Mouse (Mus musculus): ENCODE measurements at regions not wholly inside any gene's neighbourhood (a gene's known extent, or its start where the extent isn't known, plus 50 kb on each side); places are given as distances from the start of the nearest gene placed in this dataset.

DNA sequence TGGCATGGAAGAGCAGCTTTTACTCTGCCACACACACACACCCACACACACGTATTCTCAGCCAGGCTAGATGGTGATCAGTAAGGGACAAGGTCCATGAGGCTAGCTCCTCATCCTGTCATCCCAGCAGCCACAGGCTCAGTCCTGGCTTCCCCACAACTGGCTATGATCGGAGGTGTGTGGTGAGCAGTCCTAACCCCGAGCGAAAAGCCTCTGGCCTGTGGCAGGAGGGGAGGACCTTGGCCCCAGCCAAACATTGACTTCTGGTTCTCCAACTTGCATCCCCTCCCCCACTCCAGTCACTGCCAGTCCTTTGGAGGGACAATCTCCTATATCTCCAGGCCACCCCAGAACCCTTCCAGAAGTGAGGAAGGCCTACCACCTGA is 65.2 kb upstream of the Ttc34 start:
- no peaks in the 10 kb centered on the region for H3K9me3 ChIP-seq (replicated peaks; ENCODE audit: insufficient read depth, low read length)
- no peaks in the 10 kb centered on the region for H3K79me2 ChIP-seq (ENCODE audit: control insufficient read depth, insufficient read depth, low read length, poor library complexity)
- no peaks in the 10 kb centered on the region for H3K27me3 ChIP-seq (ENCODE audit: control insufficient read depth in 1 of 2, insufficient read depth in 2 of 2, low read length in 2 of 2)
- no peak overlapping the region for H3K4me3 ChIP-seq (ENCODE audit: control insufficient read depth in 1 of 2, insufficient read depth in 1 of 2, low read depth in 2 of 2, low read length in 2 of 2)
- no peaks in the 10 kb centered on the region for H3K36me3 ChIP-seq (ENCODE audit: control insufficient read depth in 1 of 2, insufficient read depth in 2 of 2, low read length in 2 of 2)
- no peaks in the 10 kb centered on the region for H3K4me1 ChIP-seq (ENCODE audit: control insufficient read depth in 1 of 2, insufficient read depth in 2 of 2, low read length in 2 of 2)
- DNase-seq (ENCODE audit: low read depth, low spot score), result no peak
- no peak for TF ChIP-seq MAX (IDR thresholded peaks at IDR 0.05; ENCODE audit: low read length)
- TF ChIP-seq MXI1 (IDR thresholded peaks at IDR 0.05; ENCODE audit: low read depth, low read length), result no peak
- no peak for TF ChIP-seq MAZ (IDR thresholded peaks at IDR 0.05; ENCODE audit: low read depth, low read length)
- no peak for TF ChIP-seq MYC (IDR thresholded peaks at IDR 0.05; ENCODE audit: low read depth, low read length)
- H3K9ac ChIP-seq (ENCODE audit: control insufficient read depth, low read depth, low read length, poor library complexity, severe bottlenecking), result no peak overlapping the region
- no peak overlapping the region for H3K27ac ChIP-seq (ENCODE audit: control insufficient read depth, low read depth, low read length)

- Histone ChIP-seq H3K4me3 (ENCODE audit: control insufficient read depth in 1 of 2, insufficient read depth in 1 of 2, low read depth in 2 of 2, low read length in 2 of 2) (no peak overlapping the region), H3K27me3 (ENCODE audit: control insufficient read depth in 1 of 2, insufficient read depth in 2 of 2, low read length in 2 of 2) (no peaks in the 10 kb centered on the region), H3K9me3 (replicated peaks; ENCODE audit: insufficient read depth, low read length) (no peaks in the 10 kb centered on the region)
These were observed 63.4 kb upstream of the Ttc34 start for GRCm38 (mm10) chr4:154773830-154774229.

GRCm38 (mm10) chr4:154774332-154774731 is 62.9 kb upstream of the Ttc34 start:
- H3K27ac ChIP-seq (ENCODE audit: control insufficient read depth, low read depth, low read length), result no peak overlapping the region
- H3K9me3 ChIP-seq (replicated peaks; ENCODE audit: insufficient read depth, low read length), result no peaks in the 10 kb centered on the region
- H3K79me2 ChIP-seq (ENCODE audit: control insufficient read depth, insufficient read depth, low read length, poor library complexity), result no peaks in the 10 kb centered on the region
- no peaks in the 10 kb centered on the region for H3K27me3 ChIP-seq (ENCODE audit: control insufficient read depth in 1 of 2, insufficient read depth in 2 of 2, low read length in 2 of 2)
- H3K4me3 ChIP-seq (ENCODE audit: control insufficient read depth in 1 of 2, insufficient read depth in 1 of 2, low read depth in 2 of 2, low read length in 2 of 2), result no peak overlapping the region
- no peaks in the 10 kb centered on the region for H3K4me1 ChIP-seq (ENCODE audit: control insufficient read depth in 1 of 2, insufficient read depth in 2 of 2, low read length in 2 of 2)
- H3K36me3 ChIP-seq (ENCODE audit: control insufficient read depth in 1 of 2, insufficient read depth in 2 of 2, low read length in 2 of 2), result no peaks in the 10 kb centered on the region
- no peak for TF ChIP-seq SIN3A (IDR thresholded peaks at IDR 0.05; ENCODE audit: low read length)
- no peak for TF ChIP-seq ZC3H11A (IDR thresholded peaks at IDR 0.05; ENCODE audit: low read depth, low read length)
- TF ChIP-seq MXI1 (IDR thresholded peaks at IDR 0.05; ENCODE audit: low read depth, low read length), result no peak
- TF ChIP-seq MYC (IDR thresholded peaks at IDR 0.05; ENCODE audit: low read depth, low read length), result no peak
- no peak overlapping the region for H3K9ac ChIP-seq (ENCODE audit: control insufficient read depth, low read depth, low read length, poor library complexity, severe bottlenecking)
- DNase-seq (ENCODE audit: low read depth, low spot score), result no peak

More at GRCm38 (mm10) chr4:154773830-154774229, 63.4 kb upstream of the Ttc34 start:
- no peak for DNase-seq (ENCODE audit: low read depth, low spot score)
- Histone ChIP-seq H3K27ac (ENCODE audit: control insufficient read depth, low read depth, low read length) (no peak overlapping the region), H3K9ac (ENCODE audit: control insufficient read depth, low read depth, low read length, poor library complexity, severe bottlenecking) (no peak overlapping the region), H3K79me2 (ENCODE audit: control insufficient read depth, insufficient read depth, low read length, poor library complexity) (no peaks in the 10 kb centered on the region), H3K4me1 (ENCODE audit: control insufficient read depth in 1 of 2, insufficient read depth in 2 of 2, low read length in 2 of 2) (no peaks in the 10 kb centered on the region), H3K36me3 (ENCODE audit: control insufficient read depth in 1 of 2, insufficient read depth in 2 of 2, low read length in 2 of 2) (no peaks in the 10 kb centered on the region)
- TF ChIP-seq HCFC1 (IDR thresholded peaks at IDR 0.05; ENCODE audit: low read depth, low read length) (no peak), ELF1 (IDR thresholded peaks at IDR 0.05; ENCODE audit: low read depth, low read length) (no peak)

DNA sequence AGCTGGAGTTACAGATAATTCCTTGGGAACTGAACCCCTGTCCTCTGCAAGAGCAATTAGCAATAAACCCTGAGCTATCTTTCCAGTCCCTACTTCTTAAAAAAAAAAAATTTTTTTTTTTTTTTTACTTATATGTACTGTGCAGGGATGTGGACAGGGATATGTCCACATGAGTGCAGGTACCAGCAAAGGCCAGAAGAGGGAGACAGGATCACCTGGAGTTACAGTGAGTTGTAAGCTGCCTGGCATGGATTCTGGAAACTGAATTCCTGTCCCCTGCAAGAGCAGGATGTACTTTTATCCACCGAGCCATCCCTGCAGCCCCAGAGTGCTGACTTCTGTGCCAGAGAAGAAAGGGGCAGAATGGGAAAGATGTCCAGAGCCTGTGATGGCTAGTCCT is 58.4 kb upstream of the Ttc34 start:
- Histone ChIP-seq H3K27me3 (ENCODE audit: control insufficient read depth in 1 of 2, insufficient read depth in 2 of 2, low read length in 2 of 2) (no peaks in the 10 kb centered on the region; a peak in 1 of 4 replicates), H3K4me3 (ENCODE audit: control insufficient read depth in 1 of 2, insufficient read depth in 1 of 2, low read depth in 2 of 2, low read length in 2 of 2) (no peak overlapping the region), H3K36me3 (ENCODE audit: control insufficient read depth in 1 of 2, insufficient read depth in 2 of 2, low read length in 2 of 2) (no peaks in the 10 kb centered on the region), H3K9ac (ENCODE audit: control insufficient read depth, low read depth, low read length, poor library complexity, severe bottlenecking) (no peak overlapping the region), H3K9me3 (replicated peaks; ENCODE audit: insufficient read depth, low read length) (no peaks in the 10 kb centered on the region), H3K4me1 (ENCODE audit: control insufficient read depth in 1 of 2, insufficient read depth in 2 of 2, low read length in 2 of 2) (no peaks in the 10 kb centered on the region), H3K79me2 (ENCODE audit: control insufficient read depth, insufficient read depth, low read length, poor library complexity) (no peaks in the 10 kb centered on the region), H3K27ac (ENCODE audit: control insufficient read depth, low read depth, low read length) (no peak overlapping the region)
- DNase-seq (ENCODE audit: low read depth, low spot score), result peak; percentile 4
- TF ChIP-seq ELF1 (IDR thresholded peaks at IDR 0.05; ENCODE audit: low read depth, low read length) (no peak), USF2 (IDR thresholded peaks at IDR 0.05; ENCODE audit: borderline replicate concordance in 1 of 2, insufficient read depth in 1 of 2, low read depth in 1 of 2, low read length in 2 of 2) (no peak), EP300 (IDR thresholded peaks at IDR 0.05; ENCODE audit: low read depth in 1 of 2, low read length in 2 of 2) (no peak), MAZ (IDR thresholded peaks at IDR 0.05; ENCODE audit: low read depth, low read length) (no peak), MXI1 (IDR thresholded peaks at IDR 0.05; ENCODE audit: low read depth, low read length) (no peak), USF1 (IDR thresholded peaks at IDR 0.05; ENCODE audit: low read depth, low read length) (no peak), BHLHE40 (IDR thresholded peaks at IDR 0.05; ENCODE audit: borderline replicate concordance, low read depth, low read length) (no peak), E2F4 (IDR thresholded peaks at IDR 0.05; ENCODE audit: borderline replicate concordance, low read depth, low read length) (no peak), GATA1 (IDR thresholded peaks at IDR 0.05; ENCODE audit: low read depth, low read length) (no peak), MYC (IDR thresholded peaks at IDR 0.05; ENCODE audit: low read depth, low read length) (no peak), MEF2A (IDR thresholded peaks at IDR 0.05; ENCODE audit: extremely low read depth, insufficient replicate concordance, low read depth, low read length, poor library complexity, severe bottlenecking) (no peak), JUND (IDR thresholded peaks at IDR 0.05; ENCODE audit: low read depth, low read length) (no peak), NELFE (IDR thresholded peaks at IDR 0.05; ENCODE audit: low read depth, low read length) (no peak), GABPA (IDR thresholded peaks at IDR 0.05; ENCODE audit: low read depth, low read length) (no peak), CHD2 (IDR thresholded peaks at IDR 0.05; ENCODE audit: low read length) (no peak), POLR2AphosphoS2 (IDR thresholded peaks at IDR 0.05; ENCODE audit: low read length) (no peak)

Data from MEL (cell line).